Mouse (Mus musculus) forebrain, embryonic 16.5 days (tissue): Measurements from ENCODE around the gene Reep1. TPM values are rescaled to one million over a fixed set of nuclear protein-coding genes. Genes with fewer than 3 reads are reported as not detected.
"Not testable (repeated sequence)": the region's sequence is repeated elsewhere in the genome, so short reads cannot be mapped to it uniquely, and the experiment has no call there.

Experiments used
- ATAC-seq: fragments of 200-750 bp; cut with Nextera tagmentation; 2 replicates; pipeline ENCODE4 v1.8.0; 2017; ENCODE audit warnings: mild to moderate bottlenecking, moderate library complexity
- H3K27ac ChIP-seq: fragments of 300-500 bp; sonication (generic); 2 replicates; pipeline ENCODE4 v1.5.1; 2014; ENCODE audit warnings: low read length, control low read depth
- H3K27me3 ChIP-seq: fragments of 300-500 bp; sonication (generic); replicated peaks from 2 replicates; pipeline ENCODE4 v1.6.1; 2014; ENCODE audit warnings: low read length; ENCODE audit not compliant: control insufficient read depth, insufficient read depth
- H3K36me3 ChIP-seq: fragments of 300-500 bp; sonication (generic); 2 replicates; pipeline ENCODE4 v1.6.1; 2014; ENCODE audit not compliant: control insufficient read depth, insufficient read depth
- H3K4me1 ChIP-seq: fragments of 300-500 bp; sonication (generic); replicated peaks from 2 replicates; pipeline ENCODE4 v1.6.1; 2014; ENCODE audit warnings: low read length; ENCODE audit not compliant: control insufficient read depth, insufficient read depth
- H3K4me2 ChIP-seq: fragments of 300-500 bp; sonication (generic); 2 replicates; pipeline ENCODE4 v1.6.1; 2014; ENCODE audit warnings: mild to moderate bottlenecking, low read length, control low read depth
- H3K4me3 ChIP-seq: fragments of 300-500 bp; sonication (generic); replicated peaks from 2 replicates; pipeline ENCODE4 v1.5.1; 2014; ENCODE audit warnings: mild to moderate bottlenecking, low read length, control low read depth
- H3K9ac ChIP-seq: fragments of 300-500 bp; sonication (generic); replicated peaks from 2 replicates; pipeline ENCODE4 v1.6.1; 2014; ENCODE audit warnings: low read depth, low read length, control low read depth
- H3K9me3 ChIP-seq: fragments of 300-500 bp; sonication (generic); 2 replicates; pipeline ENCODE4 v1.6.1; 2016; ENCODE audit warnings: low read length; ENCODE audit not compliant: control insufficient read depth
- WGBS: fragments of 180-500 bp; shearing (Covaris S2); extraction: QIAGEN DNeasy Blood & Tissue Kit; methylation state at CpG from one replicate; pipeline ENCODE4 v1.1.7; 2014; 5-methylcytosine and 5-hydroxymethylcytosine counted together
- polyA plus RNA-seq: library from polyadenylated mRNA; unstranded; fragments of >200 nt; fragmentation: Nextera tagmentation; extraction: Ambion mirVana; gene quantifications from 2 replicates; pipeline ENCODE4 v1.2.1, GENCODE M21; 2015

Reep1 gene
- polyA plus RNA-seq, 1 experiment from 2014 or later, result 239 TPM

DNA sequence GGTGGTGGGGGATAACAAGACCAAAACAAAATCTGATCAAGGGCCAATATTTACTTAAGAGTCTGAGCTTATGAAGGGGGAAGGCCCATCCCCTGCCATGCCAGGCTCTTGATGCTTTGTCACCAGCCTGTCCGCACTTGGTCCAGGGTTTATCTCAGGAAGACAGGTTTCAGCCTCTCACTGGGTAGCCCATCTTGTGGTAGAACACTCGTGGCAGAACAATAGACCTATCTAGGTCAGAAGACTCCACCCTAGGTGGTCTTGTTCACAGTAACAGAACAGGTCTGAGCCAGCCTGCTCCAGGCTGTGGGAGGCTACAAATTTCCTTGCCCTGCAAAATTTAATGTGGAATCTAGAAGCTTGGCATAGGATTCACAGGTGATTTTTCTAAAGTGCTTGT is 129.4 kb downstream of the Reep1 start:
- Histone ChIP-seq H3K27me3 (no peaks in the 10 kb centered on the region), H3K9ac (no peak overlapping the region), H3K4me2 (no peak overlapping the region), H3K4me3 (no peak overlapping the region), H3K9me3 (no peaks in the 10 kb centered on the region), H3K27ac (no peak overlapping the region), H3K4me1 (peaks cover 10% of the 10 kb centered on the region), H3K36me3 (no peaks in the 10 kb centered on the region)
- WGBS, result 81% methylated on average over 2 of the region's 2 CpGs
- ATAC-seq, result no peak

- ATAC-seq, result no peak
- no peaks in the 10 kb centered on the region for H3K36me3 ChIP-seq
- no peaks in the 10 kb centered on the region for H3K4me1 ChIP-seq
- H3K9ac ChIP-seq, result no peak overlapping the region
- no peaks in the 10 kb centered on the region for H3K27me3 ChIP-seq
- no peak overlapping the region for H3K27ac ChIP-seq
- no peaks in the 10 kb centered on the region for H3K9me3 ChIP-seq
- no peak overlapping the region for H3K4me3 ChIP-seq
- H3K4me2 ChIP-seq, result no peak overlapping the region
Measured at GRCm38 (mm10) chr6:71839815-71840214, 132.5 kb downstream of the Reep1 start.

- H3K27me3 ChIP-seq, result no peaks in the 10 kb centered on the region
- WGBS, result 100% methylated on average over 1 of the region's 1 CpGs
- H3K4me2 ChIP-seq, result no peak overlapping the region
- H3K4me3 ChIP-seq, result no peak overlapping the region
- H3K9me3 ChIP-seq, result no peaks in the 10 kb centered on the region
- no peak overlapping the region for H3K9ac ChIP-seq
- H3K27ac ChIP-seq, result no peak overlapping the region
- no peaks in the 10 kb centered on the region for H3K4me1 ChIP-seq
- no peaks in the 10 kb centered on the region; the same call in 1 of the 2 replicates for H3K36me3 ChIP-seq
- ATAC-seq, result no peak
Measured at GRCm38 (mm10) chr6:71840597-71841290, 133.4 kb downstream of the Reep1 start.

GRCm38 (mm10) chr6:71846906-71847305 is 139.5 kb downstream of the Reep1 start:
- not testable (repeated sequence) for H3K27me3 ChIP-seq, H3K27ac ChIP-seq, H3K4me2 ChIP-seq, H3K4me3 ChIP-seq, H3K9me3 ChIP-seq, H3K36me3 ChIP-seq, H3K9ac ChIP-seq, H3K4me1 ChIP-seq, ATAC-seq
- 96% methylated on average over 6 of the region's 6 CpGs for WGBS

Other genes starting within 250 kb of the Reep1 start
- 22.1 and 24.8 TPM in 2 replicates for gene Rnf103, start 213.7 kb upstream of the Reep1 start, polyA plus RNA-seq
- gene Chmp3, start 163.8 kb upstream of the Reep1 start, polyA plus RNA-seq, result 66.8 and 70.1 TPM in 2 replicates
- 60.1 and 67.5 TPM in 2 replicates for gene Kdm3a, start 74.6 kb upstream of the Reep1 start, polyA plus RNA-seq
- 42.9 and 43.8 TPM in 2 replicates for gene Mrpl35, start 119.4 kb downstream of the Reep1 start, polyA plus RNA-seq
- gene Immt, start 123.8 kb downstream of the Reep1 start, polyA plus RNA-seq, result 148 and 155 TPM in 2 replicates
- gene Ptcd3, start 201.2 kb downstream of the Reep1 start, polyA plus RNA-seq, result 102 and 104 TPM in 2 replicates
- 20.1 and 21.2 TPM in 2 replicates for gene Polr1a, start 201.5 kb downstream of the Reep1 start, polyA plus RNA-seq